Mouse (Mus musculus) G1E (cell line): ENCODE data around the gene Gins1.

Source experiments
- CTCF ChIP-seq: IDR thresholded peaks from 2 replicates; pipeline ENCODE4 v1.5.1; 2012; ENCODE audit warnings: low read depth, low read length, inconsistent platforms, mixed read lengths
- POLR2AphosphoS5 ChIP-seq: IDR thresholded peaks from 2 replicates; pipeline ENCODE4 v1.6.1; 2012; ENCODE audit warnings: low read depth, low read length, inconsistent platforms; ENCODE audit not compliant: insufficient replicate concordance
- TAL1 ChIP-seq: conservative IDR thresholded peaks from 2 replicates; pipeline ENCODE4 v1.6.1; 2012; ENCODE audit warnings: low read depth, low read length, inconsistent platforms, mixed read lengths

DNA sequence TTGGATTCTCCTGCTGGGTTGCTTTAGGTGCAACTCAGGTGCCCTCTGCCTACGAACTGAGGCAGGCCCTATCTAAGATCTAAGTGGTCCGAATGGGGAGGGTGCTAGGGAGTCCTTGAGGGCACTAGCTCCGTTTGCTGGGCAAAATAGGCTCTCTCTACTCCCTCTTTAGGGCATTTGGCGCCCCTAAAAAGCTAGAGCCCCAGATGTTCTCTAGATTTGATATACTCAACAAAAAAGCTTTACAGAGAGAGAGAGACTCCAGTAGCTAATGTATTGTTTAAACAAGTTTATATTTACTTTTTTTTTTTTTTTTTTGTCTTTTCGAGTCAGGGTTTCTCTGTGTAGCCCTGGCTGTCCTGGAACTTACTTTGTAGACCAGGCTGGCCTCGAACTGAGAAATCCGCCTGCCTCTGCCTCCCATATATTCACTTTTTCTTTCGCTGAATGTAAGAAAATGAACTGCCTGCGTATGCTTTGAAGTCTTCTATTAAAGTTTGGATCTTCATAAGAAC lies at the start of gene Gins1:
- TF ChIP-seq CTCF = no peak
- no peak for TF ChIP-seq POLR2AphosphoS5
- no peak for TF ChIP-seq TAL1
